Mouse (Mus musculus) cerebellum, adult (tissue): ENCODE measurements around the gene Gpr61.

Source experiments
- ATAC-seq: cut with Nextera tagmentation; 2 replicates; pipeline ENCODE4 v1.9.2; 2017; ENCODE audit warnings: mild to moderate bottlenecking, moderate library complexity, mixed read lengths; ENCODE audit not compliant: insufficient number of reproducible peaks, low FRiP score, low TSS enrichment

Gpr61 gene

GRCm38 (mm10) chr3:108154656-108155055, at the start of gene Gpr61:
Gpr61 (minus strand) TSS chr3:108154882.
- ATAC-seq, result peak; percentile 74

GRCm38 (mm10) chr3:108204470-108204869, 49.8 kb upstream of the Gpr61 start:
- no peak for ATAC-seq

- 0 out of 2 replicates have a peak, but pooled peaks have one; percentile 15 for ATAC-seq
These were observed 49.1 kb upstream of the Gpr61 start for GRCm38 (mm10) chr3:108203621-108204325.

- ATAC-seq, result no peak
These were observed 48.5 kb upstream of the Gpr61 start for GRCm38 (mm10) chr3:108203212-108203611.

GRCm38 (mm10) chr3:108202506-108202905, 47.8 kb upstream of the Gpr61 start:
- no peak for ATAC-seq

GRCm38 (mm10) chr3:108200329-108201323, 45.9 kb upstream of the Gpr61 start, which contains the start of gene Cyb561d1:
Cyb561d1 (minus strand) TSS chr3:108201212.
- ATAC-seq, result peak; percentile 58

GRCm38 (mm10) chr3:108199231-108199630, 44.5 kb upstream of the Gpr61 start:
- no peak for ATAC-seq

- 0 out of 2 replicates have a peak, but pooled peaks have one; percentile 5 for ATAC-seq
These were observed 42.4 kb upstream of the Gpr61 start for GRCm38 (mm10) chr3:108197066-108197497.

- ATAC-seq, result no peak
These were observed 41.4 kb upstream of the Gpr61 start for GRCm38 (mm10) chr3:108195941-108196590.

GRCm38 (mm10) chr3:108195287-108195686, 40.6 kb upstream of the Gpr61 start:
- ATAC-seq, result no peak

GRCm38 (mm10) chr3:108193686-108194085, 39.0 kb upstream of the Gpr61 start:
- no peak for ATAC-seq

- ATAC-seq, result no peak
These were observed 35.2 kb upstream of the Gpr61 start for GRCm38 (mm10) chr3:108189897-108190296.

- no peak for ATAC-seq
These were observed 34.2 kb upstream of the Gpr61 start for GRCm38 (mm10) chr3:108188716-108189490.

- ATAC-seq, result no peak
These were observed 32.6 kb upstream of the Gpr61 start for GRCm38 (mm10) chr3:108187111-108187795.

GRCm38 (mm10) chr3:108186098-108187047, 31.7 kb upstream of the Gpr61 start, which contains the start of gene Amigo1:
Amigo1 (plus strand) TSS chr3:108186335.
- ATAC-seq, result peak; percentile 59

GRCm38 (mm10) chr3:108185460-108186097, 30.9 kb upstream of the Gpr61 start:
- no peak for ATAC-seq

GRCm38 (mm10) chr3:108184742-108185141, 30.1 kb upstream of the Gpr61 start:
- ATAC-seq, result no peak
